Mouse (Mus musculus) cerebellum, adult 2 months (tissue): ENCODE results near the gene Synpr. TPM values are rescaled to one million over a fixed set of nuclear protein-coding genes. Genes with fewer than 3 reads are reported as not detected.

Source experiments
- DNase-seq, 2 experiments: peaks; one replicate each; pipeline ENCODE4 v3.0.0; 2021
- H3K27ac ChIP-seq: fragments of 200-500 bp; 2 replicates; pipeline ENCODE4 v1.5.1; 2012; ENCODE audit warnings: low read length, control low read depth, inconsistent platforms; ENCODE audit not compliant: insufficient read depth
- H3K27me3 ChIP-seq: fragments of 200-500 bp; 2 replicates; pipeline ENCODE4 v1.6.1; 2012; ENCODE audit warnings: inconsistent platforms, mild to moderate bottlenecking, low read length, moderate library complexity; ENCODE audit not compliant: control insufficient read depth, insufficient read depth
- H3K4me1 ChIP-seq: fragments of 200-500 bp; 2 replicates; pipeline ENCODE4 v1.6.1; 2011; ENCODE audit warnings: low read length; ENCODE audit not compliant: control insufficient read depth, insufficient read depth
- H3K4me3 ChIP-seq: fragments of 200-500 bp; replicated peaks from 2 replicates; pipeline ENCODE3; 2011; ENCODE audit warnings: mild to moderate bottlenecking, low read depth, low read length, control low read depth; ENCODE audit not compliant: insufficient read depth
- CTCF ChIP-seq: fragments of 200-500 bp; IDR thresholded peaks from 2 replicates; pipeline ENCODE4 v1.5.1; 2011; ENCODE audit warnings: low read depth, mild to moderate bottlenecking, control low read depth, low read length, moderate library complexity, borderline replicate concordance; ENCODE audit not compliant: insufficient read depth
- POLR2A ChIP-seq: fragments of 200-500 bp; IDR thresholded peaks from 2 replicates; pipeline ENCODE4 v1.6.1; 2011; ENCODE audit warnings: low read length, control low read depth, borderline replicate concordance; ENCODE audit not compliant: insufficient read depth
- WGBS: fragments of 180-500 bp; shearing (Covaris S2); methylation state at CpG from one replicate; pipeline ENCODE4 v1.1.7; 2018; 5-methylcytosine and 5-hydroxymethylcytosine counted together
- polyA plus RNA-seq: library from polyadenylated mRNA; depleted of rRNA; stranded (reverse); fragments of >200 nt; gene quantifications from 2 replicates; pipeline ENCODE4 v1.2.3, GENCODE M21; 2012

Gene Synpr
- polyA plus RNA-seq, 1 experiment: 50.8 TPM

- no peak overlapping the region for H3K27ac ChIP-seq
- H3K27me3 ChIP-seq: no peaks in the 10 kb centered on the region
- no peak for TF ChIP-seq POLR2A
- no peak for TF ChIP-seq CTCF
- no peaks in the 10 kb centered on the region for H3K4me1 ChIP-seq
- no peak overlapping the region for H3K4me3 ChIP-seq
- 54% methylated on average over 1 of the region's 1 CpGs for WGBS
- DNase-seq: no peak
Measured at GRCm38 (mm10) chr14:13411636-13412035, 127.1 kb downstream of the Synpr start.

- no peak for DNase-seq
- WGBS: 83% methylated on average over 6 of the region's 6 CpGs
- TF ChIP-seq CTCF: no peak
- no peak for TF ChIP-seq POLR2A
- Histone ChIP-seq H3K27ac (no peak overlapping the region), H3K27me3 (no peaks in the 10 kb centered on the region), H3K4me3 (no peak overlapping the region), H3K4me1 (no peaks in the 10 kb centered on the region)
Measured at GRCm38 (mm10) chr14:13440723-13441122, 156.1 kb downstream of the Synpr start.

- no peak overlapping the region for H3K4me3 ChIP-seq
- no peaks in the 10 kb centered on the region for H3K4me1 ChIP-seq
- no peak for DNase-seq
- H3K27ac ChIP-seq: no peak overlapping the region
- no peak for TF ChIP-seq POLR2A
- TF ChIP-seq CTCF: no peak
- H3K27me3 ChIP-seq: no peaks in the 10 kb centered on the region
- WGBS: 30% methylated on average over 2 of the region's 2 CpGs
Measured at GRCm38 (mm10) chr14:13444908-13445307, 160.3 kb downstream of the Synpr start.

GRCm38 (mm10) chr14:13453461-13454204, 169.1 kb downstream of the Synpr start:
- no peaks in the 10 kb centered on the region for H3K27me3 ChIP-seq
- TF ChIP-seq POLR2A (no peak), CTCF (no peak)
- no peak overlapping the region for H3K4me3 ChIP-seq
- WGBS: 38% methylated on average over 3 of the region's 3 CpGs
- peaks cover 2% of the 10 kb centered on the region; the same call in 1 of the 2 replicates for H3K4me1 ChIP-seq
- no peak overlapping the region for H3K27ac ChIP-seq
- no peak for DNase-seq

- peaks cover 2% of the 10 kb centered on the region; the same call in 1 of the 2 replicates for H3K4me1 ChIP-seq
- no peaks in the 10 kb centered on the region for H3K27me3 ChIP-seq
- DNase-seq: no peak
- no peak for TF ChIP-seq POLR2A
- no peak for TF ChIP-seq CTCF
- H3K27ac ChIP-seq: no peak overlapping the region
- H3K4me3 ChIP-seq: no peak overlapping the region
Measured at GRCm38 (mm10) chr14:13454991-13455390, 170.4 kb downstream of the Synpr start.

- Histone ChIP-seq H3K4me1 (no peaks in the 10 kb centered on the region), H3K4me3 (no peak overlapping the region), H3K27ac (no peak overlapping the region), H3K27me3 (no peaks in the 10 kb centered on the region)
- TF ChIP-seq CTCF: peak; percentile 29; the same call in 1 of the 2 replicates
- no peak for TF ChIP-seq POLR2A
- WGBS: 41% methylated on average over 1 of the region's 1 CpGs
- DNase-seq: peak in 1 of 2 experiments; percentile 6
Measured at GRCm38 (mm10) chr14:13459333-13459732, 174.8 kb downstream of the Synpr start.

- TF ChIP-seq POLR2A (no peak), CTCF (no peak)
- no peak overlapping the region for H3K4me3 ChIP-seq
- 77% methylated on average over 2 of the region's 2 CpGs for WGBS
- no peak for DNase-seq
- no peaks in the 10 kb centered on the region for H3K4me1 ChIP-seq
- no peak overlapping the region for H3K27ac ChIP-seq
- no peaks in the 10 kb centered on the region for H3K27me3 ChIP-seq
Measured at GRCm38 (mm10) chr14:13469211-13469610, 184.6 kb downstream of the Synpr start.

GRCm38 (mm10) chr14:13477821-13478220, 193.2 kb downstream of the Synpr start:
- no peaks in the 10 kb centered on the region for H3K27me3 ChIP-seq
- DNase-seq: no peak
- no peaks in the 10 kb centered on the region for H3K4me1 ChIP-seq
- no peak for TF ChIP-seq CTCF
- no peak for TF ChIP-seq POLR2A
- no peak overlapping the region for H3K4me3 ChIP-seq
- 7% methylated on average over 1 of the region's 1 CpGs for WGBS
- no peak overlapping the region for H3K27ac ChIP-seq
